Mouse (Mus musculus): ENCODE data around the gene Rasl2-9.
"Not testable (repeated sequence)": the region's sequence is repeated elsewhere in the genome, so short reads cannot be mapped to it uniquely, and the experiment has no call there.

Gene Rasl2-9

GRCm38 (mm10) chr7:5125549-5126406 lies at the start of gene Rasl2-9:
TSS of gene Rasl2-9 (minus strand) at chr7:5125950.
- peak; percentile 85 to 89 for DNase-seq

GRCm38 (mm10) chr7:5149570-5149969 lies 23.8 kb upstream of the Rasl2-9 start, which contains the start of gene Vmn1r55:
TSS of gene Vmn1r55 (minus strand) at chr7:5149670.
- not testable (repeated sequence) for DNase-seq

DNA sequence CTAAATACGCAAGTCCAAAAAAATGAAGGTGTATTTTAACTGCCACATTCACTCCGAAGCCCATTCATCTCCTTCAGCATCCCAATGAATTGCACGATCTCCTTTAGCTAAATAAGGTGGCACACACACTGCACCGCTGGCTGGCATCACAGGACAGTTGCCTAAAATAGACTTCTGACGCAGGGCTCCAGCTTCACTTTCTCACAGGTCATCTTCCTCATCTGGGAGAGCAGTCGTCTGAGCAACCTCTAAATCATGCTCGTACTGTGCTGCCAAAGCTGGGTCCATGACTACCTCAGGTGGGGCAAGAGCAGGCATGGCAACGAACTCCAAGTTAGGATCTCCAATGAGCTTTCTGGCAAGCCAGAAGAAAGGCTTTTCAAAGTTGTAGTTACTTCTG lies 672 bp downstream of the Rasl2-9 start:
- DNase-seq: no peak

DNA sequence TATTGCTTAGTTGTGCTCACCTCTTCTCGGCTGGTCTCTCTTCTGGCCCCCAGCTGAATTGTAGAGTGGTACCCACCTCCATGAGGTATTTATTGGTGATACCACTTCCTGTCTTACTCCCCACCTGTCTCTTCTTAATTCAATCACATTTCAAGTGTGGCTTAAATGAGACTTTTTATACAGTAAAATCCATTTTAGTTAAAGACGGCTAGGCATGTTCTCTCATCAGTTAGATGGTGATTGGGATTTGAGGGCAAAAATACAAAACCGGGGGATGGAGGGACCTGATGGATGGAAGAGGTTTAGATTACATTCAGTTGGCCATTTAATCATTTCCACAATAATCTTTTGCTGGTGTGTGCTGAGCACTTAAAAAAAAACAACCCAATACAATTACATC lies 8.9 kb downstream of the Rasl2-9 start, which contains the start of gene Rfpl4:
Gene Rfpl4 (minus strand): TSS at position 101 of the 400 bp plus-strand sequence.
- DNase-seq: no peak

- no peak for DNase-seq
These were observed 13.0 kb downstream of the Rasl2-9 start for GRCm38 (mm10) chr7:5112701-5113100.

DNA sequence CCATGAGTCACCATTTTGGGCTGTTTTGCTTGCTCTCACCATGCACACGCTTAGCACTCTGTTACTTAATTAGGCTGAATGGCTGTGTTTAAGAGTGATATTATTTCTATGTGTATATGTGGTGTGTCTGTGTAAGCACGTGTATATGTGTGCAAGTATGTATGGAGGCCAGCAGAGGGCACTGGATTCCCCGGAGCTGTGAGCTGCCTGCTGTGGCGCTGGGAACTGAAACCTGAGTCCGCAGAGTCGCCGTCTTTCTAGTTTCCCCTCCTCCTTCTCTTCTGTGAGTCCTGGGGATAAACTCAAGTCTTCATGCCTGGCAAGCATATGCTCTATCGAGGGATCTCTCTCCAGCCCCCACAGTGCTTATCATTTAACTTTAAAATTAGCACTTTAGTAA lies 16.4 kb downstream of the Rasl2-9 start:
- no peak for DNase-seq

DNA sequence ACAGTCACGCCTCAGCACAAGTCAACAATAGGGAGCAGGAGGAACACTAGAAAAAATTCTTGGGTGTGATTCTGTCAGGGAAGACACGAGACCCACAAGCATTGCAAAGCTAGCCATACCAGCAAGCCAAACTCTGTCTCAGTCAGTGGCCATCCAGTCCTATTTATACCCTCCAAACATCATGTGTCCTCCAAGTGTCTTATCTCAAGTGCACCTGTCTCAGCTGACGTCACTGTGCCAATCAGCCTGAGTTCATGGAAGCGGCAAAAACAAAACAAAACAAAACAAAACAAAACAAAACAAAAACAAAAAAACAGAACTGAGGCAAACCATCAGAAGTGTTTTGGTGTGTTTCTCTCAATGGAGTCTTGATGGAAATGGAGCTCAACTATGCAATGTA lies 17.5 kb downstream of the Rasl2-9 start:
- DNase-seq: no peak

DNA sequence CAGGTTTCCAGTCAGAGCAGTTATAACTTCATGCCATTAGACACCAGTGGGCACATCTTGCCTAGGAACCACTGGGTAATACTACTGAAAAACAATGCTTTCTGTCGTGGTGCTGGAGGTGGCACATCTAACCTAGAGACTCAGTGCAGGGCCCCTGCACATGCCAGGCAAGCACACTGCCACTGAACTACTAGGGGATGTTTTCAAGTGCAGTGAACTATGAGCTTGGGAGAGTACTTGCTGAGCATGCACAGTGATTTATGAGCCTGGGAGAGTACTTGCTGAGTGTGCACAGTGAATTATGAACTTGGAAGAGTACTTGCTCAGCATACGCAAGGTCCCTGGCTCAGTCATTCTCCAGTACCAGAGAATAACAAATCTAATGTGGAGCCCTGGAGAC lies 23.2 kb downstream of the Rasl2-9 start:
- DNase-seq: no peak

- DNase-seq: no peak
These were observed 24.6 kb downstream of the Rasl2-9 start for GRCm38 (mm10) chr7:5101066-5101663.

GRCm38 (mm10) chr7:5099796-5100195 lies 26.0 kb downstream of the Rasl2-9 start:
- DNase-seq: no peak

GRCm38 (mm10) chr7:5098769-5099168 lies 27.0 kb downstream of the Rasl2-9 start:
- DNase-seq: no peak

DNA sequence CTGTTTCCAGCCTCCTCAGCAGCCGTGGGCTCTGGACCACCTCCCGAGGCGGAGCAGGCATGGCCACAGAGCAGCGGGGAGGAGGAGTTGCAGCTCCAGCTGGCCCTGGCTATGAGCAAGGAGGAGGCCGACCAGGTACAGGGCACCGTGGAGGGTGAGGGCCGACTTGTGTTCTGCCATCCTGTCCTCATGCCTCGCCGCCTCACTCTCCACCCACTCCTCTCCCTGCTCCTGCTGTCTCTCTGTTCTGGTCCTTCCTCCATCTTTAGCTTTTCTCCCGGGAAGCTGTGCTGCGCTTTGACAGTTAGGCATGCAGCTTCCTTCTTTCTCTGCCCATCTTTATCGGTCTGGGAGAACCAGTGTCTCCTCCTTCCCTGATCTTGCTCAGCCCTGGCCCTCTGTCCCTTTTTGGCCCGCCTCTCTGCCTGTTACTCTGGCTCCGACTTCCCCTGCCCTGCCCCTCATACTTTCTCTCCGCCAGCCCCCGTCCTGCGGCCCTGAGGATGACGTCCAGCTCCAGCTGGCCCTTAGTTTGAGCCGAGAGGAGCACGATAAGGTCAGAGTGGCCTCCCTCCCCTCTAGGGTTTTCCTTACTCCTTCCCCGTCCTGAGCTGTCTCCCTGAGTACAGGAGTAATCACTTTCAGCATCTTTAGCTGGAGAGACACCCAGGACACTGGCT lies 32.8 kb downstream of the Rasl2-9 start:
- DNase-seq: peak; percentile 28 to 38

DNA sequence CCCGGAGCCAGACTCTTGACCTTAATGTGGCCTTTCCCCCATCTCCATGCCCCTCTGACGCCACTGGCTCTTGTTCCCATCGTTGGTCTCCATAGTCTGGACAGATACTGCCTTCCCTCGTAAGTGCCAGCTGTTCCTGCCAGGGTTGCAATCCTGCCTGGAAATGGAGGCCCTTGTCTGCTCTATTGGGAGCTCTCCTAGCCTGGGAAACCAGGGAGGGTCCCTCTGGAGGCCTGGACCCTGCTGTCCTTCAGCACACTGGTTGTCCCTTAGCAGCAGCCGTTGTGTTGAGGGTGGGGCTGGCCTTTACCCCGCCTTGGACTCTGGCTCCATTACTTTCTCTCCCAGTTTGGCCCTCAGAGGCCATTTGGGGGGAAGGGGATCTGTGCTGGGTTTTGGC lies 33.4 kb downstream of the Rasl2-9 start:
- DNase-seq: no peak

- DNase-seq: no peak
These were observed 34.6 kb downstream of the Rasl2-9 start for GRCm38 (mm10) chr7:5091008-5091728.

- no peak for DNase-seq
These were observed 35.9 kb downstream of the Rasl2-9 start for GRCm38 (mm10) chr7:5089853-5090252.

DNA sequence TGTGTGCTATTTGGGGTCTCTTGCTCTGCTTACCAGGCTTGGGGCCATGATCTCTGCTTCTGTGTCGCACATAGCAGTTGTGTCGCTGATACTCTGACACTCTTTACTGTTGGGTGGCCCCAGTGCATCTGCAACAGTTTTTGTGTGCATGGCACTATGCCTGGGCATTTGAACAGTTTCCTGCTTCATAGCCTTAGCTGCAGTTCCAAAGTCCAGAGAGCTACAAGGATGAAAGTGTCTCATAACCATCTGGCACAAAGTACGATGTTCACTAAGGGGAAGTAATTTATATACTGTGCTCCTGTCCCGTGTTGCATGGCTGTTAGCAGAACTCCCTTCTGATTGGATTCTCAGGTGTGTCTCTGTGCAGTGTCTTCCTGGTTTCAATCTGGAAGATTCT lies 37.9 kb downstream of the Rasl2-9 start:
- DNase-seq: no peak

DNA sequence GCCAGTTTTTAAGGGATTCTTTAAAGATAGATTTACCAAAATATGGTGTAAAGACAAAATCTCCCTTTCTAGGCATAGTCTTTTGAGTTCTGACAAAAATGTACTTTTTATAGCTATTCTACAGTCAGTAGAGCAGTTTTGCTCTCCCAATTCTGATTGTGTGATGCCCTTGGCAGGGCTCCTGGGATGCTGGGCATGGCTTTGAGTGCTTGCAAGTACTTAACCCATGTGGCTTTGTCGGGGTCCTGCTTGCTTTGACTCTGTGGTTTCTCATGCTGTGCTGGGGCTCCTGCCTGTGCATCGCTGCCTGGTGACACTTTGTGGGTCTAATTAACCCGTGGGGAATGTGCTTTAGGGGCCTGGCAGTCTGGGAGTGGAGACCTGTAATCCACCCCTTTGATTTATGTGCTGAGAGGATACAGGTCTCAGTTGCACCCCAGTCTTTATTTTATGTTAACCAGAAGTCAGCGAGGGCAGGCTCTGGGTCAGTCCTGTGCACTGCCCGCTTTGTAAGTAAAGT lies 38.8 kb downstream of the Rasl2-9 start:
- peak; percentile 21 to 24 for DNase-seq

GRCm38 (mm10) chr7:5085512-5085911 lies 40.2 kb downstream of the Rasl2-9 start:
- no peak for DNase-seq

- no peak for DNase-seq
These were observed 42.2 kb downstream of the Rasl2-9 start for GRCm38 (mm10) chr7:5083325-5084105.

GRCm38 (mm10) chr7:5081939-5082338 lies 43.8 kb downstream of the Rasl2-9 start:
- no peak for DNase-seq

GRCm38 (mm10) chr7:5081241-5081640 lies 44.5 kb downstream of the Rasl2-9 start:
- DNase-seq: no peak

DNA sequence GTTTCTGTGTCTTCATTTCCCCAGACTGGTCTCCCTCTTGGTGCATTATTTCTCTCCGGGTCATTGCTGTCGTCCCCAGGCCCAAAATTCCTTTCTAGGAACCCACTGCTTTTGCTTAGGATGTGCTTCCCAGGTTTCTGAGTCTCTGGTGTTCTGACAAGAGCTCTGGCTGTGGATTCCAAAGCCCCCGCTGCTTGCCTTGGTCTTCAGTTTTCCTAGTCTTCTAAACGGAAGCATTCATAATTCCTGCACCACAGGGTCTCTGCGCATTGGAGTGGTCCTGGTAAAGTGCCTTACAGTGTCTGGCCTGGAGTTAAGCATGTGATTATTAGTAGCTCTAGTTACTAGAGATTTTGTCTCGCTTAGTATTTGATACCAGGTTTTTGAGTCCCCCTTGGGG lies 44.9 kb downstream of the Rasl2-9 start:
- peak in 1 of 2 experiments; percentile 19 for DNase-seq

All from kidney, postnatal 4 days (tissue).